Mouse (Mus musculus) forebrain, embryonic 14.5 days (tissue): ENCODE results near the gene 4632433K11Rik. TPM values are rescaled to one million over a fixed set of nuclear protein-coding genes. Genes with fewer than 3 reads are reported as not detected.

Experiments
- ATAC-seq: fragments of 200-750 bp; cut with Nextera tagmentation; 2 replicates; pipeline ENCODE4 v1.8.0; 2017; ENCODE audit warnings: mild to moderate bottlenecking, moderate library complexity
- DNase-seq: peaks from one replicate; pipeline ENCODE4 v3.0.0-alpha.2; 2015; ENCODE audit warnings: low spot score
- H3K27ac ChIP-seq: fragments of 300-500 bp; sonication (generic); 2 replicates; pipeline ENCODE4 v1.5.1; 2014; ENCODE audit warnings: low read depth, mild to moderate bottlenecking, control low read depth, low read length, moderate library complexity
- H3K27me3 ChIP-seq: fragments of 300-500 bp; sonication (generic); replicated peaks from 2 replicates; pipeline ENCODE4 v1.6.1; 2014; ENCODE audit warnings: low read length, control low read depth, mixed read lengths; ENCODE audit not compliant: control insufficient read depth, insufficient read depth
- H3K36me3 ChIP-seq: fragments of 300-500 bp; sonication (generic); 2 replicates; pipeline ENCODE4 v1.6.1; 2014; ENCODE audit warnings: low read length, control low read depth; ENCODE audit not compliant: control insufficient read depth, insufficient read depth
- H3K4me1 ChIP-seq: fragments of 300-500 bp; sonication (generic); 2 replicates; pipeline ENCODE4 v1.6.1; 2014; ENCODE audit warnings: antibody characterized with exemption, low read length, control low read depth; ENCODE audit not compliant: control insufficient read depth, insufficient read depth
- H3K4me2 ChIP-seq: fragments of 300-500 bp; sonication (generic); 2 replicates; pipeline ENCODE4 v1.6.1; 2014; ENCODE audit warnings: mild to moderate bottlenecking, control low read depth, low read length
- H3K4me3 ChIP-seq: fragments of 300-500 bp; sonication (generic); 2 replicates; pipeline ENCODE4 v1.5.1; 2014; ENCODE audit warnings: low read depth, low read length, control low read depth
- H3K9ac ChIP-seq: fragments of 300-500 bp; sonication (generic); 2 replicates; pipeline ENCODE4 v1.6.1; 2014; ENCODE audit warnings: mild to moderate bottlenecking, low read length, control low read depth, moderate library complexity
- H3K9me3 ChIP-seq: fragments of 300-500 bp; sonication (generic); replicated peaks from 2 replicates; pipeline ENCODE4 v1.6.1; 2016; ENCODE audit warnings: low read length, control low read depth, mixed read lengths; ENCODE audit not compliant: control insufficient read depth
- WGBS: fragments of 180-500 bp; shearing (Covaris S2); extraction: QIAGEN DNeasy Blood & Tissue Kit; methylation state at CpG from one replicate; pipeline ENCODE4 v1.1.7; 2014; 5-methylcytosine and 5-hydroxymethylcytosine counted together
- polyA plus RNA-seq: library from polyadenylated mRNA; unstranded; fragments of >200 nt; fragmentation: Nextera tagmentation; extraction: Ambion mirVana; gene quantifications from 2 replicates; pipeline ENCODE4 v1.2.1, GENCODE M21; 2014

4632433K11Rik gene
- polyA plus RNA-seq, 1 experiment from 2014 or later, result not detected

- 99% methylated on average over 17 of the region's 17 CpGs for WGBS
- Histone ChIP-seq H3K27ac (no peak overlapping the region), H3K9me3 (peaks cover 11% of the 10 kb centered on the region), H3K4me3 (no peak overlapping the region), H3K27me3 (no peaks in the 10 kb centered on the region), H3K9ac (no peak overlapping the region), H3K36me3 (peaks cover 46% of the 10 kb centered on the region), H3K4me1 (0 out of 2 replicates have a peak, but pooled peaks cover 8% of the 10 kb centered on the region), H3K4me2 (no peak overlapping the region)
- DNase-seq, result no peak
- ATAC-seq, result no peak
Observed at GRCm38 (mm10) chr7:5035628-5036027, 1.7 kb downstream of the 4632433K11Rik start.

- H3K4me3 ChIP-seq, result no peak overlapping the region
- H3K9ac ChIP-seq, result no peak overlapping the region
- H3K36me3 ChIP-seq, result peaks cover 41% of the 10 kb centered on the region
- peaks cover 6% of the 10 kb centered on the region for H3K9me3 ChIP-seq
- no peaks in the 10 kb centered on the region for H3K27me3 ChIP-seq
- H3K4me1 ChIP-seq, result 0 out of 2 replicates have a peak, but pooled peaks cover 8% of the 10 kb centered on the region
- no peak overlapping the region for H3K27ac ChIP-seq
- no peak overlapping the region for H3K4me2 ChIP-seq
- WGBS, result 95% methylated on average over 9 of the region's 9 CpGs
- DNase-seq, result no peak
- no peak for ATAC-seq
Observed at GRCm38 (mm10) chr7:5036136-5036535, 2.2 kb downstream of the 4632433K11Rik start.

GRCm38 (mm10) chr7:5037026-5037425, 3.1 kb downstream of the 4632433K11Rik start:
- H3K36me3 ChIP-seq, result peaks cover 32% of the 10 kb centered on the region
- 0 out of 2 replicates have a peak, but pooled peaks cover 8% of the 10 kb centered on the region for H3K4me1 ChIP-seq
- H3K9me3 ChIP-seq, result no peaks in the 10 kb centered on the region
- no peak overlapping the region for H3K4me2 ChIP-seq
- H3K27me3 ChIP-seq, result no peaks in the 10 kb centered on the region
- no peak overlapping the region for H3K9ac ChIP-seq
- whole genome bisulfite sequencing, result 90% methylated on average over 7 of the region's 7 CpGs
- H3K27ac ChIP-seq, result no peak overlapping the region
- no peak overlapping the region for H3K4me3 ChIP-seq
- DNase-seq (no peak), ATAC-seq (no peak)

GRCm38 (mm10) chr7:5037467-5037866, 3.5 kb downstream of the 4632433K11Rik start:
- no peaks in the 10 kb centered on the region for H3K27me3 ChIP-seq
- DNase-seq (no peak), ATAC-seq (no peak)
- no peak overlapping the region for H3K9ac ChIP-seq
- WGBS, result 89% methylated on average over 8 of the region's 8 CpGs
- H3K4me2 ChIP-seq, result peak overlapping the region; percentile 61
- H3K4me1 ChIP-seq, result 0 out of 2 replicates have a peak, but pooled peaks cover 8% of the 10 kb centered on the region
- H3K27ac ChIP-seq, result peak overlapping the region; percentile 94; the same call in 1 of the 2 replicates
- H3K36me3 ChIP-seq, result peaks cover 28% of the 10 kb centered on the region
- H3K4me3 ChIP-seq, result peak overlapping the region; percentile 58; the same call in 1 of the 2 replicates
- H3K9me3 ChIP-seq, result no peaks in the 10 kb centered on the region

- Histone ChIP-seq H3K4me3 (peak within 1 kb of the TSS; percentile 58), H3K36me3 (peaks cover 20% of the 10 kb centered on the region), H3K9me3 (no peaks in the 10 kb centered on the region), H3K9ac (peak within 1 kb of the TSS; percentile 76), H3K27ac (peak within 1 kb of the TSS; percentile 94), H3K27me3 (no peaks in the 10 kb centered on the region), H3K4me2 (peak within 1 kb of the TSS; percentile 61), H3K4me1 (0 out of 2 replicates have a peak, but pooled peaks cover 8% of the 10 kb centered on the region)
- DNase-seq (peak; percentile 92), ATAC-seq (peak; percentile 97)
- WGBS, result under 1% methylated on average over 48 of the region's 48 CpGs
Observed at GRCm38 (mm10) chr7:5038109-5038732, 4.3 kb downstream of the 4632433K11Rik start, which contains the start of gene Zfp784. Gene Zfp784, minus strand, starts transcription at chr7:5038446.

GRCm38 (mm10) chr7:5038940-5039339, 5.0 kb downstream of the 4632433K11Rik start:
- 40% methylated on average over 5 of the region's 5 CpGs for WGBS
- Histone ChIP-seq H3K27ac (peak overlapping the region; percentile 94), H3K36me3 (peaks cover 14% of the 10 kb centered on the region), H3K9ac (peak overlapping the region; percentile 76), H3K27me3 (no peaks in the 10 kb centered on the region), H3K4me3 (peak overlapping the region; percentile 58), H3K4me1 (0 out of 2 replicates have a peak, but pooled peaks cover 8% of the 10 kb centered on the region), H3K9me3 (no peaks in the 10 kb centered on the region), H3K4me2 (peak overlapping the region; percentile 61)
- DNase-seq, result no peak
- ATAC-seq, result no peak

- H3K27ac ChIP-seq, result no peak overlapping the region
- DNase-seq (no peak), ATAC-seq (no peak)
- 77% methylated on average over 2 of the region's 2 CpGs for WGBS
- no peak overlapping the region for H3K4me3 ChIP-seq
- no peaks in the 10 kb centered on the region for H3K36me3 ChIP-seq
- no peaks in the 10 kb centered on the region for H3K9me3 ChIP-seq
- no peak overlapping the region for H3K4me2 ChIP-seq
- H3K4me1 ChIP-seq, result no peaks in the 10 kb centered on the region
- no peak overlapping the region for H3K9ac ChIP-seq
- no peaks in the 10 kb centered on the region for H3K27me3 ChIP-seq
Observed at GRCm38 (mm10) chr7:5044981-5045380, 11.1 kb downstream of the 4632433K11Rik start.

- Histone ChIP-seq H3K36me3 (no peaks in the 10 kb centered on the region), H3K4me1 (no peaks in the 10 kb centered on the region), H3K27me3 (no peaks in the 10 kb centered on the region), H3K4me2 (no peak overlapping the region), H3K9me3 (no peaks in the 10 kb centered on the region), H3K9ac (no peak overlapping the region), H3K4me3 (no peak overlapping the region), H3K27ac (no peak overlapping the region)
- ATAC-seq (no peak), DNase-seq (no peak)
- WGBS, result 72% methylated on average over 2 of the region's 2 CpGs
Observed at GRCm38 (mm10) chr7:5046112-5046511, 12.2 kb downstream of the 4632433K11Rik start.

GRCm38 (mm10) chr7:5047313-5047712, 13.4 kb downstream of the 4632433K11Rik start:
- Histone ChIP-seq H3K9me3 (no peaks in the 10 kb centered on the region), H3K36me3 (no peaks in the 10 kb centered on the region), H3K4me1 (peaks cover 4% of the 10 kb centered on the region), H3K27me3 (no peaks in the 10 kb centered on the region), H3K4me2 (no peak overlapping the region), H3K9ac (no peak overlapping the region), H3K27ac (no peak overlapping the region), H3K4me3 (no peak overlapping the region)
- 29% methylated on average over 2 of the region's 2 CpGs for WGBS
- ATAC-seq, result no peak
- DNase-seq, result peak; percentile 51
